Mouse (Mus musculus) midbrain, postnatal 0 days (tissue): ENCODE results near the gene Ffar2. TPM values are rescaled to one million over a fixed set of nuclear protein-coding genes. Genes with fewer than 3 reads are reported as not detected.

ENCODE experiments used
- ATAC-seq: fragments of 200-750 bp; cut with Nextera tagmentation; 2 replicates; pipeline ENCODE4 v1.8.0; 2017; ENCODE audit warnings: moderate number of reproducible peaks, mild to moderate bottlenecking, moderate TSS enrichment, moderate library complexity; ENCODE audit not compliant: low FRiP score
- DNase-seq: peaks from one replicate; pipeline ENCODE4 v3.0.0-alpha.2; 2015; ENCODE audit warnings: low spot score
- H3K27ac ChIP-seq: fragments of 300-500 bp; sonication (generic); 2 replicates; pipeline ENCODE4 v1.5.1; 2014; ENCODE audit warnings: low read depth, mild to moderate bottlenecking, low read length, mixed read lengths
- H3K27me3 ChIP-seq: fragments of 300-500 bp; sonication (generic); 2 replicates; pipeline ENCODE4 v1.6.1; 2014; ENCODE audit warnings: low read length, control low read depth, mixed read lengths; ENCODE audit not compliant: insufficient read depth
- H3K36me3 ChIP-seq: fragments of 300-500 bp; sonication (generic); 2 replicates; pipeline ENCODE4 v1.6.1; 2014; ENCODE audit warnings: low read length, control low read depth, mixed read lengths; ENCODE audit not compliant: insufficient read depth
- H3K4me1 ChIP-seq: fragments of 300-500 bp; sonication (generic); 2 replicates; pipeline ENCODE4 v1.6.1; 2014; ENCODE audit warnings: mild to moderate bottlenecking, control low read depth, antibody characterized with exemption, low read length, mixed read lengths; ENCODE audit not compliant: insufficient read depth
- H3K4me2 ChIP-seq: fragments of 300-500 bp; sonication (generic); 2 replicates; pipeline ENCODE4 v1.6.1; 2014; ENCODE audit warnings: low read depth, mild to moderate bottlenecking, low read length, mixed read lengths; ENCODE audit not compliant: poor library complexity, severe bottlenecking
- H3K4me3 ChIP-seq: fragments of 300-500 bp; sonication (generic); 2 replicates; pipeline ENCODE4 v1.5.1; 2014; ENCODE audit warnings: low read depth, mild to moderate bottlenecking, low read length, moderate library complexity
- H3K9ac ChIP-seq: fragments of 300-500 bp; sonication (generic); replicated peaks from 2 replicates; pipeline ENCODE4 v1.6.1; 2014; ENCODE audit warnings: mild to moderate bottlenecking, low read length, moderate library complexity, mixed read lengths; ENCODE audit not compliant: poor library complexity, severe bottlenecking
- H3K9me3 ChIP-seq: fragments of 300-500 bp; sonication (generic); 2 replicates; pipeline ENCODE4 v1.6.1; 2016; ENCODE audit warnings: low read length, control low read depth
- CTCF ChIP-seq: IDR thresholded peaks from 2 replicates; pipeline ENCODE4 v1.5.1; 2016; ENCODE audit warnings: antibody characterized with exemption, mild to moderate bottlenecking
- WGBS: fragments of 180-500 bp; shearing (Covaris S2); extraction: QIAGEN DNeasy Blood & Tissue Kit; methylation state at CpG from one replicate; pipeline ENCODE4 v1.1.7; 2014; 5-methylcytosine and 5-hydroxymethylcytosine counted together
- polyA plus RNA-seq: library from polyadenylated mRNA; unstranded; fragments of >200 nt; fragmentation: Nextera tagmentation; extraction: Ambion mirVana; gene quantifications from 2 replicates; pipeline ENCODE4 v1.2.1, GENCODE M21; 2015
- total RNA-seq: library from RNA; depleted of rRNA; stranded (reverse); fragments of >200 nt; gene quantifications from 2 replicates; pipeline ENCODE4 v1.2.3, GENCODE M21; 2014; rRNA removed

Gene Ffar2
- total and polyA plus RNA-seq, 2 experiments from 2014 or later: 0.25 TPM; not detected in 1

DNA sequence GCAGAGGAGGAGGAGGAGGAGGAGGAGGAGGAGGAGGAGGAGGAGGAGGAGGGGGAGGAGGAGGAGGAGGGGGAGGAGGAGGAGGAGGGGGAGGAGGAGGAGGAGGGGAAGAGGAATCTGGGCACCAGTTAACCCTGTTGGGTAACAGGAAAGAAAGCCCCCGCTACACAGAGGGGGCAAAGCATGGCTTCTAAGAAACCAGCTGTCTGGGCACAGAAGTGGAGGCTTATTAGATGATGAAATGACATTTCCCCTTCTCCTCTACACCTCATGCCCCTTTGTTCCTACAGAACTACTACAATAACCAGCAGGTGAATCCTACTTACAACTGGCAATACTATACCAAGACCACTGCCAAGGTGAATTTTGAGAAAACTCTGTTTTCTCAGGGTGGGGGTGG, 45.7 kb downstream of the Ffar2 start:
- H3K36me3 ChIP-seq: no peaks in the 10 kb centered on the region
- no peak overlapping the region for H3K27ac ChIP-seq
- no peak overlapping the region for H3K9ac ChIP-seq
- no peak for DNase-seq
- no peaks in the 10 kb centered on the region for H3K9me3 ChIP-seq
- H3K4me2 ChIP-seq: no peak overlapping the region
- H3K4me1 ChIP-seq: no peaks in the 10 kb centered on the region
- H3K27me3 ChIP-seq: no peaks in the 10 kb centered on the region
- ATAC-seq: no peak
- H3K4me3 ChIP-seq: no peak overlapping the region
- 88% methylated on average over 1 of the region's 1 CpGs for WGBS
- no peak for TF ChIP-seq CTCF

DNA sequence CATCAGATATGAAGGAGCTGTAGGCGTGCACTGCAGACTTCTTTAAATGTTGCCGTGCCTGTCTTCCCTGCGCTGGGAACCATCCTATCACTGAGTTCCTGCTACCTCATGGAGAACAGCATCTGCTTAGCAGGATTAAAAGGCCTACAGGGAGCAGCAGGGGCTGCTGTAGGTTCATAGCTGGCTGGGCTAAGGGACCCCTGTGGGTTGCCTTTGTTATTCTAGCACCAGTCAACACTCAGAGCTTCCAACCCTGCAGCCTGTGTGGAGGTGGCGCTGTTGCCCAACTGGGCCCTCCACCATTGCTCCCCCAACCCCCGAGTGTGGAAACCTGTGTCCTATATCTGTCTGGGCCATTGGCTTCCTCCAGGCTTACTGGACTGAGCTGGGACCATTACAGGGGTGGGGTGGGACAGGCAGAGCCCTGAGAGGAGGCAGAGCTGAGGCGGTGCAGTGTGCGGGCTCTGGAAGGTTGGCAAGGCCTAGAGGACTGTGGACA, 46.4 kb downstream of the Ffar2 start:
- Histone ChIP-seq H3K27ac (no peak overlapping the region), H3K4me3 (no peak overlapping the region), H3K4me1 (no peaks in the 10 kb centered on the region), H3K27me3 (no peaks in the 10 kb centered on the region), H3K36me3 (no peaks in the 10 kb centered on the region), H3K9me3 (no peaks in the 10 kb centered on the region), H3K4me2 (no peak overlapping the region), H3K9ac (no peak overlapping the region)
- no peak for TF ChIP-seq CTCF
- no peak for DNase-seq
- WGBS: 44% methylated on average over 7 of the region's 7 CpGs
- ATAC-seq: no peak

DNA sequence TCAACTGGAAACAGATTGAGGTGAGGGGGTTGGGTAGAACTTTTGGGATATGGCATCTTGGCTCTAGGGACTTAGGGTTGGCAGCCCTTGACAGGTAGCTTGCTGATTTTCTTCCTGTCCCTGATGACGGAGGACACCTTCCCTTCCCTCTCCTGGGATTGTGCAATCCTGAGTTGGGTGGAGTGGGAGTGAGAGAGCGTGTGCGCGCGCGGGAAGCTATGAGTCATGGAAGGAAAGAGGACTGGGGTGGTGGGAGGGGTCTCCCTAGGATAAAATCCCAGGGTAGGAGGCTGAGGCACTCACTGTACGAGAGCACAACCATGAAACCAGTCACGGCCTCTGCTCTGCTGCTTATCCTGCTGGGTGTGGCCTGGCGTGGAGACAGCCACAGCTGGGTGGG, 47.5 kb downstream of the Ffar2 start:
- H3K9me3 ChIP-seq: no peaks in the 10 kb centered on the region
- H3K9ac ChIP-seq: no peak overlapping the region
- no peak for DNase-seq
- no peaks in the 10 kb centered on the region for H3K27me3 ChIP-seq
- no peaks in the 10 kb centered on the region for H3K4me1 ChIP-seq
- TF ChIP-seq CTCF: no peak
- H3K4me2 ChIP-seq: no peak overlapping the region
- no peak for ATAC-seq
- H3K36me3 ChIP-seq: no peaks in the 10 kb centered on the region
- WGBS: 93% methylated on average over 9 of the region's 9 CpGs
- no peak overlapping the region for H3K27ac ChIP-seq
- no peak overlapping the region for H3K4me3 ChIP-seq

DNA sequence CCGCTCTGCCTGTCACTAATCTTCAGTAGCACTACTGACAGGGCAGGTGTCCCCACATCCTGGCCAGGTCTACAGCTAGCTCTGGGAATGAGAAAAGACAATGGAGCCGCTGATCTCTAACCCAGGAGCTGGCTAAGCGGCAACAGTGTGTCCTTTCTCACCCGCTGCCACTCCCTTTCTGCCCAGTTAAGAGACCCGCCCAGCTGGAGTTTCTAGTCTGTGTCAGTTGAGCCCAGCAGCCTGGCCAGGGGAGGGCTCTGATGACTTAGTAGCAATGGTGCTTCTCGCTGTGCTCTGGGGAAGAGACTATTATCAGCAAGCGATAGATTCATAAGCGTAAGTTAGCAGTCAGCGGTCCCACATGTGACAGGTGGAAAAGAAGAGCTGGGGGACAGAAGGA, 54.3 kb downstream of the Ffar2 start:
- H3K4me2 ChIP-seq: no peak overlapping the region
- whole genome bisulfite sequencing: 36% methylated on average over 9 of the region's 9 CpGs

More for the DNA sequence above, 54.3 kb downstream of the Ffar2 start:
- no peak for TF ChIP-seq CTCF
- Histone ChIP-seq H3K9ac (no peak overlapping the region), H3K27ac (no peak overlapping the region), H3K4me3 (no peak overlapping the region), H3K9me3 (no peaks in the 10 kb centered on the region), H3K36me3 (no peaks in the 10 kb centered on the region), H3K27me3 (no peaks in the 10 kb centered on the region), H3K4me1 (no peaks in the 10 kb centered on the region)
- DNase-seq (no peak), ATAC-seq (no peak)

Other genes with a start within 250 kb of the Ffar2 start
- gene Kmt2b, start 235.0 kb downstream of the Ffar2 start, total RNA-seq: 38.8 and 39.5 TPM in 2 replicates
- gene Kmt2b, start 235.0 kb downstream of the Ffar2 start, polyA plus RNA-seq: 5.3 and 8.3 TPM in 2 replicates
- not detected in 2 replicates for gene Zbtb32, start 224.9 kb downstream of the Ffar2 start, total RNA-seq
- gene Zbtb32, start 224.9 kb downstream of the Ffar2 start, polyA plus RNA-seq: 0.22 and 0.39 TPM in 2 replicates
- 0.76 and 1.5 TPM in 2 replicates for gene Upk1a, start 210.9 kb downstream of the Ffar2 start, total RNA-seq
- gene Upk1a, start 210.9 kb downstream of the Ffar2 start, polyA plus RNA-seq: 0.65 and 0.84 TPM in 2 replicates
- 310 and 337 TPM in 2 replicates for gene Cox6b1, start 197.6 kb downstream of the Ffar2 start, total RNA-seq
- 1,351 and 1,409 TPM in 2 replicates for gene Cox6b1, start 197.6 kb downstream of the Ffar2 start, polyA plus RNA-seq
- gene Etv2, start 187.9 kb downstream of the Ffar2 start, total RNA-seq: 1.2 TPM in 1 of 2 replicates, not detected in the other
- 0.15 TPM in 1 of 2 replicates, not detected in the other for gene Etv2, start 187.9 kb downstream of the Ffar2 start, polyA plus RNA-seq
- gene Rbm42, start 173.5 kb downstream of the Ffar2 start, total RNA-seq: 163 and 185 TPM in 2 replicates
- 120 and 123 TPM in 2 replicates for gene Rbm42, start 173.5 kb downstream of the Ffar2 start, polyA plus RNA-seq
- 17.9 and 22.7 TPM in 2 replicates for gene Haus5, start 158.8 kb downstream of the Ffar2 start, total RNA-seq
- 19.8 and 20.0 TPM in 2 replicates for gene Haus5, start 158.8 kb downstream of the Ffar2 start, polyA plus RNA-seq
- gene Pmis2, start 152.2 kb downstream of the Ffar2 start, total RNA-seq: not detected in 2 replicates
- not detected in 2 replicates for gene Pmis2, start 152.2 kb downstream of the Ffar2 start, polyA plus RNA-seq
- not detected in 2 replicates for gene 2200002J24Rik, start 124.8 kb downstream of the Ffar2 start, total RNA-seq
- gene 2200002J24Rik, start 124.8 kb downstream of the Ffar2 start, polyA plus RNA-seq: not detected in 2 replicates
- 0.82 and 2.3 TPM in 2 replicates for gene Atp4a, start 111.6 kb downstream of the Ffar2 start, total RNA-seq
- 2.7 and 2.8 TPM in 2 replicates for gene Atp4a, start 111.6 kb downstream of the Ffar2 start, polyA plus RNA-seq
- 166 and 167 TPM in 2 replicates for gene Tmem147, start 94.2 kb downstream of the Ffar2 start, total RNA-seq
- gene Tmem147, start 94.2 kb downstream of the Ffar2 start, polyA plus RNA-seq: 290 and 318 TPM in 2 replicates
- gene Gapdhs, start 80.1 kb downstream of the Ffar2 start, total RNA-seq: not detected in 2 replicates
- gene Gapdhs, start 80.1 kb downstream of the Ffar2 start, polyA plus RNA-seq: 0.79 and 0.80 TPM in 2 replicates
- 2.4 and 4.0 TPM in 2 replicates for gene Sbsn, start 72.3 kb downstream of the Ffar2 start, total RNA-seq
- 1.8 and 4.1 TPM in 2 replicates for gene Sbsn, start 72.3 kb downstream of the Ffar2 start, polyA plus RNA-seq
- gene Dmkn, start 60.0 kb downstream of the Ffar2 start, total RNA-seq: 0.71 and 7.9 TPM in 2 replicates
- 4.5 and 4.9 TPM in 2 replicates for gene Dmkn, start 60.0 kb downstream of the Ffar2 start, polyA plus RNA-seq
- 4.8 and 19.2 TPM in 2 replicates for gene Krtdap, start 35.9 kb downstream of the Ffar2 start, total RNA-seq
- 1.2 and 1.6 TPM in 2 replicates for gene Krtdap, start 35.9 kb downstream of the Ffar2 start, polyA plus RNA-seq
- gene Ffar3, start 32.4 kb upstream of the Ffar2 start, total RNA-seq: not detected in 2 replicates
- gene Ffar3, start 32.4 kb upstream of the Ffar2 start, polyA plus RNA-seq: not detected in 2 replicates
- gene Ffar1, start 37.8 kb upstream of the Ffar2 start, total RNA-seq: not detected in 2 replicates
- not detected in 2 replicates for gene Ffar1, start 37.8 kb upstream of the Ffar2 start, polyA plus RNA-seq
- 0.24 and 0.71 TPM in 2 replicates for gene Cd22, start 56.6 kb upstream of the Ffar2 start, total RNA-seq
- gene Cd22, start 56.6 kb upstream of the Ffar2 start, polyA plus RNA-seq: 0.06 and 0.16 TPM in 2 replicates
- gene Mag, start 91.1 kb upstream of the Ffar2 start, total RNA-seq: 5.3 and 14.9 TPM in 2 replicates
- gene Mag, start 91.1 kb upstream of the Ffar2 start, polyA plus RNA-seq: 5.7 and 6.9 TPM in 2 replicates
- not detected in 2 replicates for gene Hamp2, start 100.9 kb upstream of the Ffar2 start, total RNA-seq
- not detected in 2 replicates for gene Hamp2, start 100.9 kb upstream of the Ffar2 start, polyA plus RNA-seq
- not detected in 2 replicates for gene Hamp, start 120.3 kb upstream of the Ffar2 start, total RNA-seq
- not detected in 2 replicates for gene Hamp, start 120.3 kb upstream of the Ffar2 start, polyA plus RNA-seq
- gene Usf2, start 133.0 kb upstream of the Ffar2 start, total RNA-seq: 95.3 and 102 TPM in 2 replicates
- gene Usf2, start 133.0 kb upstream of the Ffar2 start, polyA plus RNA-seq: 27.0 and 28.4 TPM in 2 replicates
- gene Lsr, start 149.7 kb upstream of the Ffar2 start, total RNA-seq: 29.7 and 30.3 TPM in 2 replicates
- gene Lsr, start 149.7 kb upstream of the Ffar2 start, polyA plus RNA-seq: 23.9 TPM in 2 replicates
- gene Fam187b, start 150.0 kb upstream of the Ffar2 start, total RNA-seq: 0.88 TPM in 1 of 2 replicates, not detected in the other
- gene Fam187b, start 150.0 kb upstream of the Ffar2 start, polyA plus RNA-seq: 0.85 and 0.91 TPM in 2 replicates
- 23.1 and 48.0 TPM in 2 replicates for gene Fxyd5, start 218.7 kb upstream of the Ffar2 start, total RNA-seq
- 31.9 and 32.9 TPM in 2 replicates for gene Fxyd5, start 218.7 kb upstream of the Ffar2 start, polyA plus RNA-seq
- gene Fxyd7, start 227.7 kb upstream of the Ffar2 start, total RNA-seq: 189 and 285 TPM in 2 replicates
- gene Fxyd7, start 227.7 kb upstream of the Ffar2 start, polyA plus RNA-seq: 455 and 516 TPM in 2 replicates
- gene Fxyd1, start 233.4 kb upstream of the Ffar2 start, total RNA-seq: 7.0 and 7.4 TPM in 2 replicates
- gene Fxyd1, start 233.4 kb upstream of the Ffar2 start, polyA plus RNA-seq: 20.4 and 22.2 TPM in 2 replicates
- gene Lgi4, start 235.6 kb upstream of the Ffar2 start, total RNA-seq: 1.2 and 1.3 TPM in 2 replicates
- 0.56 and 0.81 TPM in 2 replicates for gene Lgi4, start 235.6 kb upstream of the Ffar2 start, polyA plus RNA-seq